Mouse (Mus musculus) liver, embryonic 14.5 days (tissue): ENCODE results near the gene Smurf2. TPM values are rescaled to one million over a fixed set of nuclear protein-coding genes. Genes with fewer than 3 reads are reported as not detected.

ENCODE experiments used
- ATAC-seq: fragments of 200-750 bp; cut with Nextera tagmentation; 2 replicates; pipeline ENCODE4 v1.8.0; 2017; ENCODE audit warnings: moderate number of reproducible peaks, mild to moderate bottlenecking, moderate library complexity; ENCODE audit not compliant: insufficient read depth
- DNase-seq, 3 experiments: peaks; one replicate each; pipeline ENCODE4 v3.0.0-alpha.2; 2012 to 2013; ENCODE audit warnings: low read depth in 3 of 3, low spot score in 3 of 3
- H3K27ac ChIP-seq: fragments of 300-500 bp; sonication (generic); 2 replicates; pipeline ENCODE4 v1.5.1; 2014; ENCODE audit warnings: moderate library complexity, mild to moderate bottlenecking, control low read depth, inconsistent platforms
- H3K27me3 ChIP-seq: fragments of 300-500 bp; sonication (generic); 2 replicates; pipeline ENCODE4 v1.6.1; 2014; ENCODE audit warnings: mild to moderate bottlenecking, low read length, moderate library complexity; ENCODE audit not compliant: control insufficient read depth, insufficient read depth
- H3K36me3 ChIP-seq: fragments of 300-500 bp; sonication (generic); replicated peaks from 2 replicates; pipeline ENCODE4 v1.6.1; 2014; ENCODE audit warnings: low read depth; ENCODE audit not compliant: control insufficient read depth, insufficient read depth
- H3K4me1 ChIP-seq, 2 experiments: fragments of 200-500 bp in 1 of 2; fragments of 300-500 bp in 1 of 2; sonication (generic) in 1 of 2; replicated peaks; 2 replicates each; pipeline ENCODE4 v1.6.1; 2012 to 2014; ENCODE audit warnings: antibody characterized with exemption in 1 of 2, inconsistent platforms in 1 of 2, low read length in 1 of 2; ENCODE audit not compliant: control insufficient read depth in 2 of 2, insufficient read depth in 2 of 2
- H3K4me2 ChIP-seq: fragments of 300-500 bp; sonication (generic); 2 replicates; pipeline ENCODE4 v1.6.1; 2014; ENCODE audit warnings: low read depth, mild to moderate bottlenecking, control low read depth, moderate library complexity
- H3K4me3 ChIP-seq, 2 experiments: fragments of 200-500 bp in 1 of 2; fragments of 300-500 bp in 1 of 2; sonication (generic) in 1 of 2; 2 replicates each; pipeline ENCODE4 v1.5.1; 2012 to 2014; ENCODE audit warnings: low read depth in 2 of 2, low read length in 2 of 2, mild to moderate bottlenecking in 2 of 2, control low read depth in 1 of 2, inconsistent platforms in 1 of 2, moderate library complexity in 1 of 2; ENCODE audit not compliant: insufficient read depth in 1 of 2
- H3K9ac ChIP-seq: fragments of 300-500 bp; sonication (generic); replicated peaks from 2 replicates; pipeline ENCODE4 v1.6.1; 2014; ENCODE audit warnings: mild to moderate bottlenecking, control low read depth, moderate library complexity
- H3K9me3 ChIP-seq: fragments of 300-500 bp; sonication (generic); 2 replicates; pipeline ENCODE4 v1.6.1; 2016; ENCODE audit warnings: low read length, mixed read lengths; ENCODE audit not compliant: control insufficient read depth
- CTCF ChIP-seq: IDR thresholded peaks from 2 replicates; pipeline ENCODE4 v1.5.1; 2016; ENCODE audit warnings: antibody characterized with exemption, low read depth, control low read depth
- EP300 ChIP-seq: IDR thresholded peaks from 2 replicates; pipeline ENCODE4 v1.6.1; 2016; ENCODE audit warnings: antibody characterized with exemption, low read depth
- WGBS: fragments of 180-500 bp; shearing (Covaris S2); extraction: QIAGEN DNeasy Blood & Tissue Kit; methylation state at CpG from one replicate; pipeline ENCODE4 v1.1.7; 2014; ENCODE audit not compliant: insufficient replicate concordance; 5-methylcytosine and 5-hydroxymethylcytosine counted together
- microRNA-seq: library from miRNA; unstranded; fragments of <30 nt; microRNA quantifications from one replicate; pipeline ENCODE4, GENCODE M21; 2016
- polyA plus RNA-seq, 2 experiments: library from polyadenylated mRNA; depleted of rRNA in 1 of 2; stranded (reverse) in 1 of 2; unstranded in 1 of 2; fragments of >200 nt; fragmentation: Nextera tagmentation in 1 of 2; extraction: Ambion mirVana in 1 of 2; gene quantifications; 2 replicates each; pipeline versions ENCODE4 v1.2.1 to v1.2.3; 2012 to 2014

The Smurf2 gene
- polyA plus RNA-seq, 2 experiments: 3.2 to 3.8 TPM

DNA sequence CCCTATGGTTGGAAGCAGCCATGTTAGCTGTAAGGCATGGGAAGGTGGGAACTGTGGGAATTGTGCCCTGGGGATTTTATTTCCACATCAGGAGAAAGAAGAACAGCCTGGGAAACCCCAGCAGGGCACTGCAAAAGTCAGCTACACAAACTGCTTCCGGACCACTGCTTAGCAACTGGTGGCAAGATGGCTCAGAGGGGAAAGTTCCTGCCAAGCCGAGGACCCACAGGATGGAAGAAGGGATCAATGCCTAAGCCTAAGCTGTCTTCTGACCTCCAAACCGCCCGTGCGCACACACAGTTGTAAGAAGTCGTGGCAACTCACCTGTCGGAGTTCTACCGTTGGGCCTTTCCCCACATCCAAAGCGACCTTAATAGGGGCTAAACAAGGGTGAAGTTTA, 147.5 kb downstream of the Smurf2 start:
- peaks cover 59% of the 10 kb centered on the region for H3K36me3 ChIP-seq
- no peak for TF ChIP-seq EP300
- TF ChIP-seq CTCF: no peak
- ATAC-seq: no peak

DNA sequence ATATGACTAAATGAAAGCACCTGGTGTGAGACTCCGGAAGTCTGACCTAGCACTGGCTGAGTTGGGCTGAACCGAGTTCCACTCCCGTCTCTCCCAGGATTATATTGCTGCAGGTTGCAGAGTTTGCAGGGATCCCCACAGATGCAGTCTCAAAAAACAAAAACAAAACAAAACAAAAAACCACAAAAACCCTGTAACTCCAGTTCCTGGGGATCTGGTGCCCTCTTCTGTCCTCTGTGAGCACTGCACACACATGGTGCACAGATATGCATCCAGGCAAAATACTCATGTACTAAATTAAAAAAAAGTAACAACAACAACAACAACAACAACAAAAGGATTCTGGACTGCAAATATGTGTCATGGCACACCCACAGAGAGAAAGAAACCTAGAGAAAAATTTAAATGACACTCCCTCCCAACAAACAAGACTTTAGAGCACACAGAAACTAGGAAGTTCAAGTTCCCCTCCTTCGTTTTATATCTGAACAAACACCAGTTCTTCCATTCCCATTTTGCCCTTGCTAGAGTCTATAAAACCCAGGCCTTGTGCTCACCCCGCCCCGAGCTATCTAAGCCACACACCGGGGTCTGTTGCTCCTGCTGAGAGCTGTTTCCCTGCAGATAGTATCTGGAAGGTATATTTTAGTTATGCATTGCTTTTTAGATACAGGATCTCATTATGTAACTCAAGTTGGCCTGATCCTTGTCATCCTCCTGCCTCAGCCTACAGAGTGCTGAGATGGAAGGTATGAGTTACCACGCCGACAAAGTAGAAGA, 150.1 kb downstream of the Smurf2 start:
- ATAC-seq (peak; percentile 47; the same call in 1 of the 2 replicates), DNase-seq (no peak)
- 64% methylated on average over 9 of the region's 9 CpGs for WGBS
- peak; percentile 19; the same call in 1 of the 2 replicates for TF ChIP-seq EP300
- peak; percentile 68 for TF ChIP-seq CTCF
- Histone ChIP-seq H3K9ac (no peak overlapping the region), H3K27me3 (no peaks in the 10 kb centered on the region), H3K27ac (no peak overlapping the region), H3K36me3 (peaks cover 72% of the 10 kb centered on the region), H3K9me3 (no peaks in the 10 kb centered on the region), H3K4me2 (no peak overlapping the region), H3K4me1 (peaks cover 0 to 3% of the 10 kb centered on the region in 2 experiments; a peak in 1 of 4 replicates), H3K4me3 (no peak overlapping the region)

More for the DNA sequence above, 147.5 kb downstream of the Smurf2 start:
- Histone ChIP-seq H3K4me1 (peaks cover 2 to 9% of the 10 kb centered on the region in 2 experiments; a peak in 2 of 4 replicates), H3K9me3 (no peaks in the 10 kb centered on the region), H3K27ac (no peak overlapping the region), H3K27me3 (no peaks in the 10 kb centered on the region), H3K4me2 (no peak overlapping the region), H3K4me3 (no peak overlapping the region), H3K9ac (no peak overlapping the region)
- DNase-seq: no peak
- WGBS: 85% methylated on average over 9 of the region's 9 CpGs

Small RNAs within 50 kb of the gene (microRNA-seq; reads per million reads assigned to microRNA genes)
- gene Gm25994 (not detected), gene Gm27322 (4.6 reads per million, percentile 4 among the genes with 10 or more reads in this experiment), gene Mir3064 (9.3 reads per million, percentile 18 among the genes with 10 or more reads in this experiment)

Other genes starting within 250 kb of the Smurf2 start
- gene Pecam1, start 170.1 kb downstream of the Smurf2 start, polyA plus RNA-seq (2012; rRNA removed): 4.6 and 6.3 TPM in 2 replicates
- gene Pecam1, start 170.1 kb downstream of the Smurf2 start, polyA plus RNA-seq (2014; fragmentation: Nextera tagmentation; extraction: Ambion mirVana): 5.5 and 6.1 TPM in 2 replicates
- gene Milr1, start 169.5 kb downstream of the Smurf2 start, polyA plus RNA-seq (2012; rRNA removed): 1.00 and 2.2 TPM in 2 replicates
- 2.2 and 3.0 TPM in 2 replicates for gene Milr1, start 169.5 kb downstream of the Smurf2 start, polyA plus RNA-seq (2014; fragmentation: Nextera tagmentation; extraction: Ambion mirVana)
- 2.7 and 3.8 TPM in 2 replicates for gene Polg2, start 141.2 kb downstream of the Smurf2 start, polyA plus RNA-seq (2012; rRNA removed)
- 4.4 and 5.0 TPM in 2 replicates for gene Polg2, start 141.2 kb downstream of the Smurf2 start, polyA plus RNA-seq (2014; fragmentation: Nextera tagmentation; extraction: Ambion mirVana)
- 87.2 and 138 TPM in 2 replicates for gene Ddx5, start 131.5 kb downstream of the Smurf2 start, polyA plus RNA-seq (2012; rRNA removed)
- 122 and 130 TPM in 2 replicates for gene Ddx5, start 131.5 kb downstream of the Smurf2 start, polyA plus RNA-seq (2014; fragmentation: Nextera tagmentation; extraction: Ambion mirVana)
- gene Cep95, start 131.5 kb downstream of the Smurf2 start, polyA plus RNA-seq (2012; rRNA removed): 4.0 and 9.9 TPM in 2 replicates
- gene Cep95, start 131.5 kb downstream of the Smurf2 start, polyA plus RNA-seq (2014; fragmentation: Nextera tagmentation; extraction: Ambion mirVana): 6.1 and 6.6 TPM in 2 replicates
- 133 and 158 TPM in 2 replicates for gene Kpna2, start 78.8 kb upstream of the Smurf2 start, polyA plus RNA-seq (2012; rRNA removed)
- gene Kpna2, start 78.8 kb upstream of the Smurf2 start, polyA plus RNA-seq (2014; fragmentation: Nextera tagmentation; extraction: Ambion mirVana): 277 and 283 TPM in 2 replicates
- 1.8 and 1.9 TPM in 2 replicates for gene 1810010H24Rik, start 105.0 kb upstream of the Smurf2 start, polyA plus RNA-seq (2012; rRNA removed)
- gene 1810010H24Rik, start 105.0 kb upstream of the Smurf2 start, polyA plus RNA-seq (2014; fragmentation: Nextera tagmentation; extraction: Ambion mirVana): 2.6 and 3.9 TPM in 2 replicates
- gene Bptf, start 211.4 kb upstream of the Smurf2 start, polyA plus RNA-seq (2012; rRNA removed): 7.1 and 10.3 TPM in 2 replicates
- gene Bptf, start 211.4 kb upstream of the Smurf2 start, polyA plus RNA-seq (2014; fragmentation: Nextera tagmentation; extraction: Ambion mirVana): 7.5 and 7.9 TPM in 2 replicates